Mouse (Mus musculus) layer of hippocampus, adult 8-10 months (tissue): ENCODE results near the gene Reps2. TPM values are rescaled to one million over a fixed set of nuclear protein-coding genes. Genes with fewer than 3 reads are reported as not detected.

Experiments used
- DNase-seq, 2 experiments: peaks; one replicate each; pipeline ENCODE4 v3.0.0; 2022; ENCODE audit warnings: low spot score in 2 of 2
- total RNA-seq, 4 experiments: library from RNA; stranded (reverse); gene quantifications; 2 replicates each; pipeline ENCODE4 v1.2.4; 2022

Gene Reps2
- total RNA-seq: 100 to 1,000 TPM; 127 to 163 (median 150) TPM

DNA sequence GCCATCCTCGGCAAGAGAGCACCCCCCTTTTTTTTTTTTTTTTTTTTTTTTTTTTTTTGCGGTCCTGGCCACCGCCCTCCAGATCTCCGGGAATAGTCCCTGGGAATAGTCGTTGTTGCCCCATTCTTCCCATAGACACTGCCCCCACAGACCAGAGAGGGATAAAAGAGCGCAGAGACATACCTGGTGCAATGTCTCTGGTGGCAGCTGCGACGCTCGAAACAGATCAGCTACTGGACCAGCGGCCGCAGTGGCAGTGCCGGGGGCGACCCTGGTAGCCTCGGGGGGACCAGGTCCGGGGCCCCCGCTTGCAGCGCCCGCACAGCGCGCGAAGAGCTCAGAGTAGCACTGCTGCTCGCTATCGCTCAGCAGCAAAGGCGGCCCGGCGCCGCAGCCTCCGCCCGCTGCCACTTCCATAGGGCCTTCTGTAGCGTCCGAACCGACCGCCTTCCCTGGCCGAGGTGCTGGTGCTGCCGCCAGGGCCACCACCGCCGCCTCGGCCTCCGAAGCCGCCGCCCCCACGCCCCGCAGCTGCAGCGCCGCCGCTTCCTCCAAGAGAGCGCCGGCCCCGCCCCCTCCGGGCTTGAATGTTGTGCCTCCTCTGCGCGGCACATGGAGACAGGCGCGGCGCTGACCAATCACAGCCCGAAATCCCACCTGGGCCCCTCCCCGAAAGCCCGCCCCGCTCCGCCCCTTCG lies at the start of gene Reps2:
Gene Reps2, minus strand, starts transcription at position 559 of the 698 bp plus-strand sequence.
- peak; percentile 49 to 62 for DNase-seq

DNA sequence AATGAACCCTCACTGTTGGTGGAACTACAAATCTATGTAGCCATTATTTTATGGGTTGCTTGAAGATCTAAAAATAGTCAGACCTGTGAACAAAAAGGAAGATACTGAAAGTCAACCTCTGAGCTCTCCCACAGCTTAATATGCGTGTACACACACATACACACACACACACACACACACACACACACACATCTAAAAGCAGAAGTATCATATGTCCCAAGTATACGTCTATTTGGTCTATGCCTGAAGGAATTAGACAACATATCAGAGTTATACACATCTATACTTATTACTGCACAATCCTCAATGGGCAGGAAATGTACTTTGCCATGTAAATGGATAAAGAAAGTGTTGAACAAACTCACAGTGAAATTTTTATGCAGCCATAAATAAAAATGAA lies 47.8 kb upstream of the Reps2 start:
- DNase-seq: no peak

DNA sequence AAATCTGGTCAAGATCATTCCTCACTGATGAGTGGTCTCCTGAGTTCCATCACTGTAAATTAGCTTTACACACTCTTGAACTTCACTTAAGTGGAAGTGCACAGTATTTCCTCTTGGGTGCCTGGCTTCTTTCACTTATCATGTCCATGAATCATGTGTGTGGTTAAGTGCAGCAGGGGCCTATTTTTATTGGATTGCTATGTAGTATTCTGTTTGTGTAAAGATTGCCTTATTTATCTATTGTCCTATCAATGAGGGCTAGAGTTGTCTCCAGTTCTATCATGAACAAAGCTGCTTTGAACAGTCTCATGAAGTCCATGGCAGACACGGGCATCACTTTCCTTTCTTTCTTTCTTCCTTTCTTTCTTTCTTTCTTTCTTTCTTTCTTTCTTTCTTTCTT lies 41.9 kb upstream of the Reps2 start:
- no peak for DNase-seq

DNA sequence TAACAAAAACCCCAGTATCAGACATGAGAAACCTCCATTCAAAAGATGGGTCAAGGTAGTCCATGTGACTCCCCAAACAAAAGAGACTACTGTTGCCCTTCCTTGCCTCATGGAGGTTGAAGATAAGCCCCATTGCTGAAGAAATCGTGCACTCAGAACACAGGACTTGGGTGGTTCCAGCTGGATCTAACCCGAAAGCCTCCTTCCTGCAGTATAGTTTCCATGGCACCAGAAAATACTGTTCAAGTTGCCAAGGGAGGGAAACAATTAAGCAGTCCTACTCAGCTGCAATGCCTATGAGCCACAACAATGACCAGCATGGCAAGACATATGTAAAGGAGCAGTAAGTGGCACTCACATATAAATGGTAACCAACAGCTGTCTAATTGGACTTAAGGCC lies 36.1 kb upstream of the Reps2 start:
- DNase-seq: no peak

DNA sequence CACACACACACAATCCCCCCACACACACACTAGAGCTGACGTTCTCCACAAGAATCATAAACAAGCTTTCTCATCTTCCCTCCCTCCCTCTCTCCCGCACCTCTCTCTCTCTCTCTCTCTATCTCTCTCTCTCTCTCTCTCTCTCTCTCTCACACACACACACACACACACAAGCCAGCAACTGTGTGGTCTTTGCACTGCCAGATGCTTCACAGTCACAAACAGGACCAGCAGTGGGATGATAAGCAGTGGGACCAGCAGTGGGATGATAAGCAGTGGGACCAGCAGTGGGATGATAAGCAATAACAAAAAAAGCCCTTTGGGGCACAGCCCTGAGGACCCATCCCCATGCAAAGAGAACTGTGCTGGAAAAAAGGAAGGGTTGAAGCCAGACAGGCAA lies 35.4 kb upstream of the Reps2 start:
- no peak for DNase-seq

DNA sequence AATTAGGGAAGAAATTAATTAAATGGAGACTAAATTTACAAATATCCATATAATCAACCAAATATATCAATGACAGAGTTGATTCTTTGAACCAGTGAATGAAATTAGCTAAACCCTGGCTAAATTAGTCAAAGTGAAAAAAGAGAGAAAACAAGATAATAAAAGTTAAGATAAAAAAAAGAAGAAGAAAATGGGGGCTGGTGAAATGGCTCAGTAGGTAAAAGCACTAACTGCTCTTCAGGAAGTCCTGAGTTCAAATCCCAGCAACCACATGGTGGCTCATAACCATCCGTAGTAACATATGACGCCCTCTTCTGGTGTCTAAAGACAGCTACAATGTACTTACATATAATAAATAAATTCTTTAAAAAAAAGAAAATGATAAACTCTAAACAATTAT lies 22.7 kb upstream of the Reps2 start:
- DNase-seq: no peak

DNA sequence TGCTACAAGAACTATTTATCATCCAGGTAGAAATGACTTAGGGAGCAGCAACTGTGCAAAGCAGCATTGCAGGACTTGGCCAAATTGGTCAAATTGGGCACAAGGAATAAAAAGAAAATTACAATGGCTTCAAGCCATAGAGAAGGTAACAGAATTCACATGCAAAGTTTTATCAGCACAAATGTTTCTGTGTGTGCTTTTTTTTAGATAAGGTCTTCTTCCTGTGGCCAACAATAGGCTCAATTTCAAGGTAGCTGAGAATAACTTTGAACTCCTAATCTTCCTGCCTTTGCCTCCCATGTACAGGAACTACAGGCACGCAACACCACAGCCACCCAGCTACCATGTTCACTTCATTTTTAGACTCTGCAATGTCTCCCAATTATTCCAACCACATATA lies 16.7 kb upstream of the Reps2 start:
- no peak for DNase-seq

DNA sequence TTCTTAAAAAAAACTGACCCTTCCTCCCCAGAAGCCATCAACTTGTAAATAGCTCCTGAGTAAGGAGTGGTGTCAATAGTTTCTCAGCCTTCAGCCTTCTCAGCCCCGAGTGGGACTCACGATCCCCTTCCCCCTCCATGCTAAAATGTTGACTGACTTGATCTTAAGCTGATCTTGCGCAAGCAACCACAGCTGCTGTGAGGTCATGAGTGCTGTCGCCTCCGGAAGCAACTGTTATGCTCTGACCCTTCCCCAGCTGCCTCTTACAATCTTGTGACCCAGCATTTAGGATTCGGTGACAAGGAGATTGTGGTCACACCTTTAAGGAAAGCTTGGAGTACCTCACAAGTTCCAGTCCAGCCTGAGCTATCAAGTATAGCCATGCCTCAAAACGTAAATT lies 10.1 kb upstream of the Reps2 start:
- DNase-seq: no peak

DNA sequence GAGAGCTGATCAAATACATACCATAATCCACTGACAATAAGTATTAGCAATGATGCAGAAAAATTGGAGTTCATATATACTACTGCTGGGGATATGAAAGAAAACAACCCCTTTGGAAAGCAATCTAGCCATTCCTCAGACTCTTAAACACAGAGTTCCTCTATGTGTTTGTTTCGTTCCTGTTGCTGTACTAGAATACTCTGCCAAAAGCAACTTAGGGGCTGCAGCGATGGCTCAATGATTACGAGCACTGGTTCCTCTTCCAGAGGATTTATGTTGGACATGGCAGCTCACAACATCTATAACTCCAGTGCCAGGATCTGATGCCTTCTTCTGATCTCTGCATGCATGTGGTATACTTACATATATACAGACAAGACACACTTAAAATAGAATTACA lies 9.0 kb upstream of the Reps2 start:
- DNase-seq: no peak

DNA sequence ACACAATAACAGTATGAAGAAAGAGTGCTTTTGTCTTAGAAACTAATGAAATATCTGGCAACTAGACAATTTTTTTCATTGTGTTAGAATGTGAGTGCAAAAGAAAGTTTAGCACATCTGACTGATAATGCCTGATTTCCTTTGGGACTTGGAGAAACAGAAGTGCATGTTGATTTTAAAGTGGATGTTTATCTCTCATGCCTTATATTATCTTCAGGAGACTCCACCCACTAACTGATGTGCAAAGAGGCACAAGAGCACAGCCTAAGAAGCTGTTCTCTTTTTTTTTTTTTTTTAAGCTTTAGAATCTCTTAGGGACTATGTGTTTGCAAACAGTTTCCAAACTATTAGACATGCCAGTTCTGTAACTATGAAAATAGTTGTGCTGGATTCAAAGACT lies 7.7 kb upstream of the Reps2 start:
- DNase-seq: no peak

DNA sequence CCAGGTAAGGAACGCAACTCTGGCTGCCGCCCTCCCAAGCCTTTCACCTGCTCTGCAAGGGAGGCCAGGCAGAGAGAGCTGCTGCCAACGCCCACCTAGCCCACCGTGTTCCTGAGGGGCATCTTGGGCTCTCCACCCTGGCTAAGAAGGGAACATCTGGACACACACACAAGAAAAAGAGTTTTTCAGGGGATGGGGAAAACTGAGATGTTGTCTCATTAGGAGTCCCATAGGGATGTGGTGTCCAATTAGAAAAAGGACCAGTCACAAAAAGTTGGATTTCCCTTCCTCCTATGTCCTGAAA lies 292 bp upstream of the Reps2 start:
- DNase-seq: no peak

DNA sequence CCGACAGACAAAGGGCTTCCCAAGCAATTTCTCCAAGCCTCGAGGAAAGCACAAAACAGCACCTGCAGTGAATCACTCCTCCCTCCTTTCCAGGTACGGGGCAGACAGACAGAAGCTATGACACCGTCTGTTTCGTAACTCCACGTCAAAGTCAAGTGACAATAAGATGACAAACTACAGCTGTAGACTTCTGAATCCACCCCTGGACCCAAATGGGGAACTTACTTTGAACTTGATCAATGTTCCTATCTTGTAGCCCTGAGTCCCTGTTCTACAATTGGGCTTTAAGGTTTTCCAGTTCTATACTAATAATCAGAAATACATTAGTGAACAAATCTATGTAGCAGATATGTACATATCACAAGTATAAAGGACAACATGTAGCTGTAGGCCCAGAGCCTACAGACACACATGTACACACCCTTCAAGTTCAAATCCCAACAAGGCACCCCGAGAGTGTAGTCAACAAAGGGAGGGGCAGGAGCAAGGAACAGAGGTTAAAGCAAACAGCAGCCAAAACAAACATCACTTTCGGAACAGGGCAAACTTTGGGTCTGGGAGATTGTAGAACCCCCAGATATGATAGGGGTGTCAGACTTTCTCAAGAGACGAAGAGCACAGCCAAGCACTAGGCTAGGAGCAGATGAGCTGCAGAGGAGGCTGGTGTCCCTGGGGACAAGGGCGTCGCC lies 903 bp downstream of the Reps2 start:
- no peak for DNase-seq

DNA sequence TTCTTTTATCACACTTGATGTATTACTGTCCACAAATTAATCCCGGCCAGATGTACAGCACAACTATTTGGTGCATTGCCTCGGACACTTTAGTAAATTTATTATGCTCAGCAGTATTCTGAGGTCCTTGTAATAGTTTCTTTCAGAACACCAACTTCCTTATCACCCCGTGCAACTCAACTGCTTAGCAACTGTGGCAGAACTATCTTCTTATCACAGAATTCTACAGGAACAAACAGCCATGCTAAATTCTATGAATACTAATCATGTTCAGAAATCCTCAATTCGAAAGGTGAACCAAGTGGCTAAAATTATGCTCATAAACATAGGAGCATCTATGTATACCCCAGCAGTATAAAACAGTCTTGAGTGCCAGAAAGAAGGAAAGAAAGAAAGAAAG lies 1.7 kb downstream of the Reps2 start:
- DNase-seq: no peak

DNA sequence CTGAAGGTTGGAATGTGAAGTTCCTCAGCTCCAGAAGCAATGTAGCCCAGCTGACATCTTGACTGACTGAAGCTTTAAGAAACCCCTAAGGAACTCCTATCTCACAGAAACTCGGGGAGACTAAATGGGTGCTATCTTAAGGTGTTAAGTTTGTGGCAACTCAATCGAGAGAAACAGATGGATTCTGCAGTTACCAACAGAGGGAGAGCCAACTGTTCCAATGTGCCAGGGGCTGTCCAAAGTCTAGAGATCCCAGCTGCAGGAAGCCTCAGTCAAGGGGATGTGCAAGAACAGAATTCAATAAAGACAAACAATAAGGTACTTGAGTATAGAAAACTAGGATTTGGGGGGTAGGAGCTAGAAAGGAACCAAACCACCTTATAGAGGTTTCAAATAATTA lies 8.3 kb downstream of the Reps2 start:
- no peak for DNase-seq

DNA sequence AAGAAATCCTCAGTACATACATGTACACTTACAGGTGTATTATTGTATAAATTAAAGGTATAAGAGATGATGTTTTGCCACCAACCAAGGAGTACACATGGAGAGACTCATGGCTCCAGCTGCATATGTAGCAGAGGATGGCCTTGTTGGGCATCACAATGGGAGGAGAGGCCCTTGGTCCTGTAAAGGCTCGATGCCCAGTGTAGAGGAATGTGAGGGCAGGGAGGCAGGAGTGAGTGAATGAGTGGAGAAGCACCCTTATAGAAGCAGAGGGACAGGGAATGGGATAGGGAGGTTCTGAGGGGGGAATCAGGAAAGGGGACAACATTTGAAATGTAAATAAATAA lies 21.4 kb downstream of the Reps2 start:
- no peak for DNase-seq

DNA sequence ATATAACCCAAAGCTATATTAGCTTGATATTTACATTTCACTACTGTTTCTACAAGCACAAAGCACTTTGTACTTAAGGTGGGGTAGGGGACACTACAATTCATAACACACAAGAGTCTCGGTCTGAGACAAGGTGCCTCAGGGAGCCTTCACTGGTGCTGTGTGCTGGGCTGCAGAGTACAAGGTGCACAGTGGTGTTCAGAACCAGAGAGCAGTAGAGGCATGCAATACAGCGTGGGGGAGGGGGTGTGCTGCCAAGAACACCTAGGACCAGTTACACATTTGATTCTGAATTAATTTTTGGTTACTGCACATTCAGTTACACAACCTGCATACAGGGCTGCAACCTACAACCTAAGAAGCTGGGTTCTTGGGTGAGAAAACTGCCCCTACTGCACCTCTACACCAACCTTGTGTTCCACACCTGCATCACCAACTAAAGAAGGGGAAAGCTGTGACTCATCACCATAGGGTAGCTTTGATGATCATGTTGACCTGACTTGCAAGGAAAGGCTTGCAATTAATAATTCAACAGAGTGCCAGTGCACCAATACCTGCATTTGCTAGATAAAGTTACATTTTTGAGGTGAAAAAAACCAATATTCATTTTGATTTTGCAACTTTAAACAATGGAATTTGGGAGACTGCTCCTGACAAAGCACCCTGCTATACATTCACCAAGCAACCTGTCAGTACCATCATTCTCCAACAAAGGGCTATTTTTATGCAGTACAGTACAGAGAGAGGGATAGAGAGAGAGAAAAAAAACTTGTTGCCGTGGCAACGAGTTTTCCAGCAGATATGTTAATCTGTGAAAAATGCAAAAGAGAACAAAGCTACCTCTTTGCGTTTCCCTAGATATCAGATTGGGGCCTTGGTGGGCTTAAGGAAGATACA lies 22.0 kb downstream of the Reps2 start:
- DNase-seq: no peak

DNA sequence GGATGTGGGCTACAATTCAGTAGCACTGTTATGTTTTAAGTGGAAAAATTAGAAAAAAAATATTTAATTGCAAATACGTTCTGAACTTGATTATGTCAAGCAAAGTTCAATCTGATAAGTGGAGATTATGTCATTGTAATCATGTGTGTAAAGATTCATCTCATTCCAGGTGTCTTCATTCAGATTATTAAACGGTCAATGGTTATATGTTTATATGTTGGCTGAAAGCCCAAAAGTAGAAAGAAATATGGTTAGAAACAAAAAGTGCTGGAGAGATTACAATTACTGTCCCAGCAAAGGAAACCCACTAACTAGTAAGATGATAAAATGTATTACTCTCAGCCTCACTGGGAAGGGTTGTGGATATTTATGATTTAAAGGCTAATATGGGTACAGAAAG lies 23.7 kb downstream of the Reps2 start:
- DNase-seq: no peak

DNA sequence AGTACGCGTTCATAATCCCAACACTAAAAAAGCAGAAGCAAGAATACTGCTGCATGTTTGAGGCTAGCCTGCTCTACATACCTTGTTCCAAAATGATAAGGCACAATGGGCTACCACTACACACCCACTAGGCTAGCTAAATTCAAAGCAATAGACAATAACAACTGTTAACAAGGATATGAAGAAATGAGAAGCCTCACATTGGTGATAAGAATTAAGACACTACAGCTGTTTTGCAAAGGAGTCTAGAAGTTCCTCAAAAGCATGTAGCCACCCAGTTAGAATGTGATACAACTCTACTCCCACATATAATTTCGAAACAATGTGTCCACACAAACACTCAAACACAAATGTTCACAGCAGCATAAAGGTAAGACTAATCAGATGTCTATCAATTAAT lies 24.9 kb downstream of the Reps2 start:
- DNase-seq: no peak

DNA sequence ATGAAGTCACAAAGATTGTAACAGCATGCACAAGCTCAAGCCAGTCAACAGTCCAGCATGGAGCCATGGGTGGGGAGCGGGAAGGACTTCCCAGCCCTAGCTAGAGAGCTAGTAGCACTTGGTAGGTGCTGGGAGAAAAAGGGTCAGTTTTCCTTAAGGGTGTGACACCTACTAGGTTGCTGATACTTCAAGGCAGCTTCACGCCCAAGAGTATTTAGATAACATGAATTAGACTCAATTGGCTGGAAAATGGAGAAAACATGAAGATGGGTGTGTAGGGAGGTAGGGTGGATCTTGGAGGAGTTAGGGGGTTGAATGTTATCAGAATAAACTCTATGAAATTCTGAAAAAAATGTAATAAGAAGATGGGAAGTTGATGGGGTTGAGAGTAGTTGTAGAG lies 37.3 kb downstream of the Reps2 start:
- no peak for DNase-seq

DNA sequence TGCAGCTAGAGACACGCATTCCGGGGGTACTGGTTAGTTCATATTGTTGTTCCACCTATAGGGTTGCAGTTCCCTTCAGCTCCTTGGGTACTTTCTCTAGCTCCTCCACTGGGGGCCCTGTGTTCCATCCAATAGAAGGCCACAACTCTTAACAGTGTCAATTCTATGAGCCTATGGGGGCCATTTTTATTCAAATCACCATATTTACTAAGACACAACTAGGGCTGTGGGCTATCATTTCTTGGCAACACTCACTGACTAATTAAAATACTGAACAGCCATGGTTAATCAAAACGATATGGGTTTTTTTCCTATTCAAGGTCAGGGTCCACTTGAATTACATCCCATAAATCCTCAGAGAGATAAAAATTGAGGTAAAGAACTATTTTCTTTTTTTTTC lies 43.8 kb downstream of the Reps2 start:
- DNase-seq: no peak

DNA sequence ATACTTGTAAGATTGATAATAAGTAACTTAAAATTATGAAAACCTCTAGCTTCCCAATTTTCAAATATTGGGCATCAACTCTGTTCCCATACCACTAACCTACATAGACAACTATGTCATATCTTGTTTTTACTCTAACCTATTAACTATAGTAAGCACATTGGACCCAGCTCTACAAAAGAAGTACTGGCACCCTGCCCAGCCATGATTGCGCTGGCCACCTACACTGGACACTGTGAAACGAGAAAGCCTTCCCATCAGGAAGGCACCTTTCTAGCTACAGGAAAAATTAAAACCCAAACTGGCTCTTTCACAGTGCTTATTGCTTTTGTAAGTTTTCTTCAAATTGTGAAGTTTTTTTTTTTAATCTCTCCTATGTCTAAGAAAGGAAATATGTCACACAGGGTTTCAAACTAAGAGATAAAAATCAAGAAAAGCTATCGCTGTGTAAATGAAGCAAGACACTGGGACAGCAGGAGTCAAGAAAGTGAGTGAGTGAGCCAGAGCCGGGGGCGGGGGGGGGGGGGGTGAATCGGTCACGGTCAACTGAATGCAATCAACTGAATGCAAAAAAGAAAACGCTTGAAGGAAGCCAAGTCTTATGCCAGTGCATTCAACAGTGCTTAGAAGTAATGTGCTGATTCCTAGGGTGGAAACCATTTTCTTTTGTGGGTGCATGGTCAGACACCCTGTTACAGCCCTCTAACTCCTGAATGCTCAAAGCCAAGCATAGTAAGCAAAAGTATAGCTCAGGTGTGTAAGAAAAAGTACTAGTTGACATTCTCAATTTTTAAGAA lies 52.2 kb downstream of the Reps2 start:
- DNase-seq: no peak
